Comparison of ENCODE assay signal across 7 mouse cellular contexts in genomic region chr4:139380207-139380748, GRCm38 (mm10). TPM values are rescaled to one million over a fixed set of nuclear protein-coding genes. Genes with fewer than 3 reads are reported as not detected.
DNase-seq lines count a peak whose midpoint lies in the region; ATAC-seq and TF ChIP-seq lines count a peak whose summit lies in the region.

No protein-coding gene starts in this region.

- H3K4me3 ChIP-seq in embryonic facial prominence, embryonic 10.5 days: peak overlapping the region; percentile 97
- H3K4me3 ChIP-seq in intestine, postnatal 0 days (ENCODE audit: low read depth, low read length): peak overlapping the region; percentile 94
- H3K4me3 ChIP-seq in midbrain, embryonic 12.5 days: peak overlapping the region; percentile 91
- H3K4me3 ChIP-seq in small intestine, adult 2 months (ENCODE audit: low read depth, low read length): peak overlapping the region; percentile 93

- H3K27me3 ChIP-seq in embryonic facial prominence, embryonic 10.5 days (replicated peaks; ENCODE audit: low read depth, poor library complexity, severe bottlenecking): no peaks in the 10 kb centered on the region
- H3K27me3 ChIP-seq in intestine, postnatal 0 days (replicated peaks; ENCODE audit: control insufficient read depth, insufficient read depth, low read length): no peaks in the 10 kb centered on the region
- no peaks in the 10 kb centered on the region for H3K27me3 ChIP-seq in midbrain, embryonic 12.5 days
- H3K27me3 ChIP-seq in small intestine, adult 2 months (ENCODE audit: control insufficient read depth, insufficient read depth, low read length): no peaks in the 10 kb centered on the region

- peaks cover 27% of the 10 kb centered on the region for H3K4me1 ChIP-seq in embryonic facial prominence, embryonic 10.5 days
- no peaks in the 10 kb centered on the region for H3K4me1 ChIP-seq in intestine, postnatal 0 days (replicated peaks; ENCODE audit: control insufficient read depth, insufficient read depth, low read length)
- peaks cover 26% of the 10 kb centered on the region for H3K4me1 ChIP-seq in midbrain, embryonic 12.5 days
- H3K4me1 ChIP-seq in small intestine, adult 2 months (ENCODE audit: control insufficient read depth, insufficient read depth, insufficient read length, low read length): peaks cover 5% of the 10 kb centered on the region; the same call in 1 of the 2 replicates

- peak; percentile 36 for TF ChIP-seq POLR2A in small intestine, adult 2 months (IDR thresholded peaks at IDR 0.05; ENCODE audit: low read depth, low read length)

- peak; percentile 96 for ATAC-seq in intestine, postnatal 0 days
- peak; percentile 95 for ATAC-seq in midbrain, embryonic 12.5 days (ENCODE audit: low FRiP score, low read depth)

- H3K27ac ChIP-seq in embryonic facial prominence, embryonic 10.5 days (replicated peaks): peak overlapping the region; percentile 88
- H3K27ac ChIP-seq in intestine, postnatal 0 days (ENCODE audit: low read depth, low read length): peak overlapping the region; percentile 91
- H3K27ac ChIP-seq in midbrain, embryonic 12.5 days (replicated peaks): peak overlapping the region; percentile 81
- H3K27ac ChIP-seq in small intestine, adult 2 months (ENCODE audit: insufficient read depth, low read depth, low read length): peak overlapping the region; percentile 70

- TF ChIP-seq CTCF in intestine, postnatal 0 days (IDR thresholded peaks at IDR 0.05; ENCODE audit: low read depth): peak; percentile 38; the same call in 1 of the 2 replicates
- no peak for TF ChIP-seq CTCF in small intestine, adult 2 months (IDR thresholded peaks at IDR 0.05; ENCODE audit: extremely low read depth, insufficient read length, insufficient replicate concordance, low read depth, low read length)

- H3K36me3 ChIP-seq in embryonic facial prominence, embryonic 10.5 days (replicated peaks): peaks cover 30% of the 10 kb centered on the region
- H3K36me3 ChIP-seq in intestine, postnatal 0 days (ENCODE audit: control insufficient read depth, insufficient read depth): peaks cover 10% of the 10 kb centered on the region
- peaks cover 22% of the 10 kb centered on the region for H3K36me3 ChIP-seq in midbrain, embryonic 12.5 days
- peaks cover 10% of the 10 kb centered on the region for H3K36me3 ChIP-seq in small intestine, adult 2 months (ENCODE audit: control insufficient read depth, insufficient read depth, low read length)

- no peaks in the 10 kb centered on the region for H3K9me3 ChIP-seq in embryonic facial prominence, embryonic 10.5 days
- no peaks in the 10 kb centered on the region for H3K9me3 ChIP-seq in intestine, postnatal 0 days (ENCODE audit: control insufficient read depth)
- H3K9me3 ChIP-seq in midbrain, embryonic 12.5 days: no peaks in the 10 kb centered on the region

- H3K9ac ChIP-seq in intestine, postnatal 0 days (ENCODE audit: low read depth, low read length): peak overlapping the region; percentile 84
- H3K9ac ChIP-seq in midbrain, embryonic 12.5 days (replicated peaks): peak overlapping the region; percentile 90

- intact Hi-C loops in left cerebral cortex, postnatal 4 days (cut with DNase I): no loop called here

- H3K4me2 ChIP-seq in intestine, postnatal 0 days (replicated peaks; ENCODE audit: low read depth): peak overlapping the region; percentile 90
- peak overlapping the region; percentile 98 for H3K4me2 ChIP-seq in midbrain, embryonic 12.5 days (replicated peaks)

- peak; percentile 100 for DNase-seq in adrenal gland, postnatal 10 days
- peak; percentile 100 for DNase-seq in embryonic facial prominence, embryonic 10.5 days (ENCODE audit: low spot score)
- DNase-seq in gonadal fat pad, adult 2 months (ENCODE audit: low read depth): peak; percentile 70
- peak; percentile 100 for DNase-seq in left cerebral cortex, postnatal 4 days

- under 1% methylated on average over 54 of the region's 54 CpGs for WGBS in embryonic facial prominence, embryonic 10.5 days
- WGBS in intestine, postnatal 0 days: under 1% methylated on average over 54 of the region's 54 CpGs
- whole genome bisulfite sequencing in midbrain, embryonic 12.5 days: under 1% methylated on average over 54 of the region's 54 CpGs
- under 1% methylated on average over 54 of the region's 54 CpGs for WGBS in small intestine, adult 2 months

RNA-seq across cellular contexts. Expression of gene Ubr4, which starts 27.9 kb away (rescaled TPM):
- 100 to 1,000 TPM; 104 to 136 TPM for total RNA-seq in adrenal gland, postnatal 10 days (2021)
- 60.5 and 64.9 TPM in 2 replicates for polyA plus RNA-seq in embryonic facial prominence, embryonic 10.5 days (2016; fragmentation: Nextera tagmentation; extraction: Ambion mirVana)
- polyA plus RNA-seq in gonadal fat pad, adult 2 months (2012; rRNA removed): 156 and 159 TPM in 2 replicates
- polyA plus RNA-seq in intestine, postnatal 0 days (2015; fragmentation: Nextera tagmentation; extraction: Ambion mirVana): 27.5 and 30.0 TPM in 2 replicates
- total RNA-seq in left cerebral cortex, postnatal 4 days (2021): 100 to 1,000 TPM; 176 to 185 TPM
- polyA plus RNA-seq in midbrain, embryonic 12.5 days (2016; fragmentation: Nextera tagmentation; extraction: Ambion mirVana): 80.6 and 80.9 TPM in 2 replicates
- polyA plus RNA-seq in small intestine, adult 2 months (2012; rRNA removed): 96.1 and 199 TPM in 2 replicates

RNA-seq across cellular contexts. Expression of gene Emc1, which starts 27.9 kb away (rescaled TPM):
- total RNA-seq in adrenal gland, postnatal 10 days (2021): 10 to 100 TPM; 37.2 to 47.6 TPM
- 30.3 and 33.1 TPM in 2 replicates for polyA plus RNA-seq in embryonic facial prominence, embryonic 10.5 days (2016; fragmentation: Nextera tagmentation; extraction: Ambion mirVana)
- 35.2 and 42.2 TPM in 2 replicates for polyA plus RNA-seq in gonadal fat pad, adult 2 months (2012; rRNA removed)
- 7.9 and 8.8 TPM in 2 replicates for polyA plus RNA-seq in intestine, postnatal 0 days (2015; fragmentation: Nextera tagmentation; extraction: Ambion mirVana)
- total RNA-seq in left cerebral cortex, postnatal 4 days (2021): 10 to 100 TPM; 70.7 to 80.4 TPM
- polyA plus RNA-seq in midbrain, embryonic 12.5 days (2016; fragmentation: Nextera tagmentation; extraction: Ambion mirVana): 39.0 and 42.0 TPM in 2 replicates
- 9.0 and 13.6 TPM in 2 replicates for polyA plus RNA-seq in small intestine, adult 2 months (2012; rRNA removed)

RNA-seq across cellular contexts. Expression of gene Mrto4, which starts 27.9 kb away (rescaled TPM):
- 10 to 100 TPM; 55.0 to 56.4 TPM for total RNA-seq in adrenal gland, postnatal 10 days (2021)
- 180 and 187 TPM in 2 replicates for polyA plus RNA-seq in embryonic facial prominence, embryonic 10.5 days (2016; fragmentation: Nextera tagmentation; extraction: Ambion mirVana)
- polyA plus RNA-seq in gonadal fat pad, adult 2 months (2012; rRNA removed): 19.6 and 19.9 TPM in 2 replicates
- 36.6 and 39.0 TPM in 2 replicates for polyA plus RNA-seq in intestine, postnatal 0 days (2015; fragmentation: Nextera tagmentation; extraction: Ambion mirVana)
- total RNA-seq in left cerebral cortex, postnatal 4 days (2021): 10 to 100 TPM; 60.1 to 65.3 TPM
- 106 TPM in 2 replicates for polyA plus RNA-seq in midbrain, embryonic 12.5 days (2016; fragmentation: Nextera tagmentation; extraction: Ambion mirVana)
- polyA plus RNA-seq in small intestine, adult 2 months (2012; rRNA removed): 8.0 and 8.4 TPM in 2 replicates

Comparison
In these comparisons a context has a peak if more than half of its experiments do, and no peak if none do; other contexts are left out.
1. Peak in every context shown above with its lines: DNase-seq, ATAC-seq, H3K4me3 ChIP-seq and H3K27ac ChIP-seq.